Mouse (Mus musculus): ENCODE results near the gene Pip5k1a.
"Not testable (repeated sequence)": the region's sequence is repeated elsewhere in the genome, so short reads cannot be mapped to it uniquely, and the experiment has no call there.

Pip5k1a gene

GRCm38 (mm10) chr3:95112760-95113159 lies 6.0 kb upstream of the Pip5k1a start:
- DNase-seq (ENCODE audit: low spot score in 2 of 2): no peak

DNA sequence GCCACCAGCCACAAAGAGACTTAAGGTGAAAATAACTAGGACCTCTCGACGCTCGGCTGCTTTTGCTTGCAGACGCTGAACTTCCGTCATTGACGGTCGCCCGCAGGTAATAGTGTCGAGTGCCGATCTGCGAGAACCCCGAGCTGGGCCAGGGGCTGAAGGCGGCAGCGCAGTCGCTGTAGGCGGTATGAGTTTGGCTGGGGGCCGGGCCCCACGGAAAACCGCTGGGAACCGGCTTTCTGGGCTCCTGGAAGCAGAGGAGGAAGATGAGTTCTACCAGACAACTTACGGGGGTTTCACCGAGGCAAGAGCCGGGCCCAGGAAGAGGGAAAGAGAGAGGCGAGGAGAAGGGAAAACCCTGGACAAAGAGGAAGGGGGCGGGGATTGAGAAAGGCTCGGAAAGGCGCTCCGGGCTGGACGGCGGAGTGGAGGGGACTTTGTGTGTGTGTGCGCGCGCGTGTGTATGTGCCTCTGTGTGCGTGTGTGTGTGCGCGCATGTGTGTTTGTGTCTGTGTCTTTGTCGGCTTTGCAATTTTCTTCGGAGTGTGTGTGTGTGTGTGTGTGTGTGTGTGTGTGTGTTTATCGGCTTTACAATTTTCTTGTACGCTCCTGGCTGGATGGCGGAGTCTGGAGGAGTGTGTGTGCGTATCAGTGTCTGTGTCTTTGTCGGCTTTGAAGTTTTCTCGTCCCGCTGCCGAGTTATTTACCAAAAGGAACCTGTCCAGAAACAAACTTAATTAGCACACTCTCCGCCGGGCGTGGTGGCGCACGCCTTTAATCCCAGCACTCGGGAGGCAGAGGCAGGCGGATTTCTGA lies 4.4 kb upstream of the Pip5k1a start, which contains the start of gene Vps72:
Vps72 (plus strand) TSS at position 112 of the 816 bp plus-strand sequence.
- peak; percentile 72 to 82 for DNase-seq (ENCODE audit: low spot score in 2 of 2)

DNA sequence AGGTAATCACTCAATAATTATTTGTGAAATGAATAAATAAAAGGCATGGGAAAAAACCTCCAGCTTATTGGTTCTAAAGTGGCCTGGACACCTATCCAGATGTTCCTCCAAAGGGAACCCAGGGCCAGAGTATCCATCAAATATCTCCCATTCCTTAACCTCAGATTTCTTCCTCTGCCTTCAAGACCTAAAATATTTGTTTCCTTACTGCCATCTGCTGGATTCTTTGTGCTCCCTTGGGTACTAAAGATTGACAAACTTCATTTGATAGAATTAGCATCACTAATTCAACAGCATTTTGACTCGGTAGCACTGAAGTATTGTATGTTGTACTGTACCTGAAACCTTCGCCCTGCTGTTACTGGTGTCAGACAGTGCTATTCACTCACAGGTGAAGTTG lies 1.2 kb upstream of the Pip5k1a start:
- no peak for DNase-seq (ENCODE audit: low spot score in 2 of 2)

DNA sequence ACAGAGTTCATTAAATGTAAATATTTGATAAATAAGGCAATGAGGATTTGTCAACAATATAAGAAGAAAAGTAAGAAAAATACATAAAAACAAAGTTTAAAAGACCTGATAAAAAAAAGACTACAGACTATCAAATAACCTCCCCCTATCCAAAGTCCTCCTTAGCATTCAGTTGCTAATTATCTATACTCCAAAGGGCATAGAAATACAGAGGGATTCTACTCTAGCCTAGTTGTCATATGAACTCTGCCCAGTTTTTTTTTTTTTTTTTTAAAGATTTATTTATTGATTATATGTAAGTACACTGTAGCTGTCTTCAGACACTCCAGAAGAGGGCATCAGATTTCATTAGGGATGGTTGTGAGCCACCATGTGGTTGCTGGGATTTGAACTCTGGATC lies 578 bp upstream of the Pip5k1a start:
- DNase-seq (ENCODE audit: low spot score in 2 of 2): not testable (repeated sequence)

DNA sequence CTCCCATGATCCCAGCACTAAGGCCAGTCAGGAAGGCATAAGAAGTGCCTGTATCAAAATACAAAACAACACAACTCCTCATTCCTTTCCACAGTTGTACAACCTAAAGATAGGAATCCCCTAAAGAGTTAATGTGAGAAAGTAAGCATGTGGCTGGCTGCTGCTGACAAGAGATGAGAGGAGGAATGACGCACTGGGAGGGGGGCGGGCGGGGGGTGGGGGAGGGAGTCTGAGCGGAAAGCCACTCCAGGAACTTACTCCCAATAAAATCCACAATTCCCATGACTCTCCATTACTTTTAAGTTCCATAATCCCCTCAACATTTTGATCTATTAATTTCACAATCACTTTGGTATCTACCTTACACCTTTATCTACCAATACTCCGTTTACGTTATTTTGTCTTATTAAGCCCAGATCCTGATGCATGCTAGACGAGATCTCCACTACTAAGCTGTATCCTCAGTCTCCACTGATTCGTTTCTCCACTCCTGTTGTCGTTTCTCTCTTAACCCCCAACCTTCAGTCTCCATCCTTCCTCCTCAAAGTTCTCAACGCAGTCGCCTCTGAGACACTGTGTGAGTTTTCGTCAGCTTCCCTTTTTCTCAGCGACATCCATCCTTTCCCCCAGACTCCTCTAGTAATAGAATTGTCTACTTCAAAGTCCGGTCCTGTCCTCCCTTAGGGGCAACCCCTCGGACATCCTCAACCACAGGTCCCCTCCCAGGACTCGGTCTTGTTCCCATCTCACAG lies 968 bp downstream of the Pip5k1a start:
- no peak for DNase-seq (ENCODE audit: low spot score in 2 of 2)

GRCm38 (mm10) chr3:95105121-95105520 lies 1.6 kb downstream of the Pip5k1a start:
- no peak for DNase-seq (ENCODE audit: low spot score in 2 of 2)

- no peak for DNase-seq (ENCODE audit: low spot score in 2 of 2)
These were observed 5.9 kb downstream of the Pip5k1a start for GRCm38 (mm10) chr3:95100854-95101253.

DNA sequence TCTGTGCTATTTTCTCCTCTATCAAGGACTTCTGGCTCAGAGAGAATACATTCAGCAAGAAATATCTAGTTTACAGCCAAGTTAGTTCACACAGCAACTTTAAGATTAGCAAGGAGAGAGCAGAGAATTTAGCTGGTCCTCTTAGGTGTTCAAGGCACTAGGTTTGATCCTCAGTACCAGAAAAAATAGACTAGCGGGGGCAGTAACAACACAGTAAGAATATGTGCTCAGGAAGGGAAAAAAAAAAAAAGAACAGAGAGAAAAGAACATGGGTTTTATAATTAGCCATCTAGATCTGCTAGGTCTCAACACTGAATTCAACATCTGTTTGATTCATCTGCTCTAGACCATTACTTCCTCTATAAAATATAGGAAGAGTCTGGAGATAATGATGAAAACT lies 18.7 kb downstream of the Pip5k1a start:
- no peak for DNase-seq (ENCODE audit: low spot score in 2 of 2)

GRCm38 (mm10) chr3:95071606-95072005 lies 35.1 kb downstream of the Pip5k1a start:
- no peak for DNase-seq (ENCODE audit: low spot score in 2 of 2)

- DNase-seq (ENCODE audit: low spot score in 2 of 2): no peak
These were observed 40.2 kb downstream of the Pip5k1a start for GRCm38 (mm10) chr3:95066570-95066969.

DNA sequence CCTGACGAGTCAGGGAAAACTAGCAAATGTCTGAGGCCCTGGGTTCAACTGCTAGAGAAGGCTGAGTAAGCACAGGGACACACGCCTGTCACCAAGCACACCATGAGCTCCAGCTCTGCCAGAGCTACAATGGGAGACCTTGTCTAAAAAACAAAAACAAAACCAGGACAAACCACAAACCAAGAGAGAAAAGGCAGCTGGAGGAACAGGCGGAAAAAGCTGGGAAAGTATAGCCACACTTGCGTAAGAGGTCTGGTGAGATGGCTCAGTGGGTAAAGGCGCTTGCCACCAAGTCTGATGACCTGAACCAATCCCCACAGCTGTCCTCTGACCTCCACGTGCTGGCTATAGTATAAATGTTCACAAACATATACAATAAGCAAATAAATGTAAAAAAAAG lies 40.6 kb downstream of the Pip5k1a start:
- DNase-seq (ENCODE audit: low spot score in 2 of 2): no peak

DNA sequence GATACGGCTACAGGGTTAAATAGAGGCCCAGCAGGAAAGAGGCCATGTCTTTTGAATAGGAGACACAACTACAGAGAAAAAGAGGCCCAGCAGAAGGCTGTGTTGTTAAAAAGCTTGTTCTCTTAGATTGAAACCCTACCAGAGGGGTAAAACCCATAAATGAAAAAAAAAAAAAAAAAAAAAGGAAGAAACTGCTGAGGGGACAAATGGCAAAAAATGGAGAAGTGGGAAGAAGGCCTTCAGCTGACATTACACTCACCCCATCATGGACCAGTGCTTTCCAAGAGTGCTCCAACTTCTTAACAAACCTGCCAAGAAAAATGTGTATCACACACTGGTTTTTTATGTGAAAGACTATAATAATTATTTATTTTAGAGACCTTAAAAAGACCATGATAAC lies 41.2 kb downstream of the Pip5k1a start:
- no peak for DNase-seq (ENCODE audit: low spot score in 2 of 2)

DNA sequence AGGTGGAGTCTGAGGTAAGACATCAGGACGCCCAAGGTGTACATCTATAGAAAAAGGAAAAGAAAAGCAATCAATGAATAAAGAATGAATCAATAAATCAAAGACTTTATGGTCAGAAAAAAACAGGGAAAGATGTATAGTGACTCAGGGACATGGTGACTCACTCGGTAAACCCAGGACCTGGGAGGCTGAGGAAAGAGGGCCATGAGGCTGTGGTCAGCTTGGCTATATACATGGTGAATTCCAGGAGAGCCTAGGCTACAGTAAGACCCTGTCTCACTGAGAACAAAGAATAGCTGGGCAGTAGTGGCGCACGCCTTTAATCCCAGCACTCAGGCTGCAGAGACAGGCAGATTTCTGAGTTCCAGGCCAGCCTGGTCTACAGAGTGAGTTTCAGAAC lies 43.0 kb downstream of the Pip5k1a start:
- DNase-seq (ENCODE audit: low spot score in 2 of 2): no peak

DNA sequence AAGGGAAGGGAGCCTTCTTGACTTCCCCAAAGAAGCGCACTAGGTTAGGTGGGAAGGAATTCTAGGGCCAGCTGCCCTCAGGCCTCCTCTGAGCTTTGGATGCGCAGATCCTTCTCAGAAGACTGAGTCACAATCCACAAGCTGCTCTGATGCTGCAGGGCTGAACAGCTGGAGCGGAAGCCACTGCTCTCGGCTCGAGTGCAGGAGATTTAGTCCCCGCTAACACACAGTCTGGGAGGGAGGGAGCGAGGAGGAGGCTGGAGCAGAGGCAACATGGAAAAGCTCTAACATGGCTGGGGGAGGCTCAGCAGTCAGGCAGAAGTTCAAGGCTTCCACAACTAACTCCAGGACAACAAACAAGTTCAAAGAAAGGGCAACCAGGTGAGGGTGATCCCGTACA lies 48.7 kb downstream of the Pip5k1a start:
- DNase-seq (ENCODE audit: low spot score in 2 of 2): no peak

DNA sequence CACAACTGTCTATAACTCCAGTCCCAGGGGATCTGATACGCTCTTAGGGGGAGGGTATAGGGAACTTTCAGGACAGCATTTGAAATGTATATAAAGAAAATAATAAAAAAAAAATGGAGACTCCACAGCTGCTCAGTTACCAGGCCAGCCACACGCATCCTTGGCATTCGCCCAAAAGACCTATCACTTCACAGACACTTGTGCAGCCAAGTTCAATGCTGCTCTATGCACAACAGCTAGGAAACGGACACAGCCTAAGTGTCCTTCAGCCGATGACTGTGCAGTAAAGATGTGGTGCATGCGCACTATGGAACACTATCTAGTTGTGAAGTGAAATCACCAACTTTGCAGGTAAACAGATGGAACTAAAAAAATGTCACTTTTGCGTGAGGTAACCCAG lies 50.5 kb downstream of the Pip5k1a start:
- peak; percentile 16 to 30 for DNase-seq (ENCODE audit: low spot score in 2 of 2)

GRCm38 (mm10) chr3:95054481-95055260 lies 52.1 kb downstream of the Pip5k1a start:
- DNase-seq (ENCODE audit: low spot score in 2 of 2): no peak

- peak in 1 of 2 experiments; percentile 27 for DNase-seq (ENCODE audit: low spot score in 2 of 2)
These were observed 53.0 kb downstream of the Pip5k1a start for GRCm38 (mm10) chr3:95053701-95054100.

DNA sequence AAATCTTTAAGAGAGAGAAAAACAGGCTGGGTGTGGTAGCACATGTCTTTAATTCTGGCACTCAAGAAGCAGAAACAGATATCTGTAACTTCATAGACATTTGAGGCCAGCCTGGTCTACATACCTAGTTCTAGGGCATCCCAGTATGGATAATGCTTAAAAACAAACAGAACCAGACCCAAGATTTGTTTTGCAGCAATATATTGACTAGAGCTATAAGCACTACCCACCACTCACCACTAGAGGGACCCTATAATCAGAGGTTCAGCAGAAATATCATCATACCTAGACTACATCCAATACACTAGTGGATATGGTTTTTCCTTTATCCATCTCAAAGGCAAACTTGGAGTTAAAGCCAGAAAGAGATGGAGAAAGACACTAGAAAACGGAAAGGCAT lies 53.8 kb downstream of the Pip5k1a start:
- peak in 1 of 2 experiments; percentile 32 for DNase-seq (ENCODE audit: low spot score in 2 of 2)

DNA sequence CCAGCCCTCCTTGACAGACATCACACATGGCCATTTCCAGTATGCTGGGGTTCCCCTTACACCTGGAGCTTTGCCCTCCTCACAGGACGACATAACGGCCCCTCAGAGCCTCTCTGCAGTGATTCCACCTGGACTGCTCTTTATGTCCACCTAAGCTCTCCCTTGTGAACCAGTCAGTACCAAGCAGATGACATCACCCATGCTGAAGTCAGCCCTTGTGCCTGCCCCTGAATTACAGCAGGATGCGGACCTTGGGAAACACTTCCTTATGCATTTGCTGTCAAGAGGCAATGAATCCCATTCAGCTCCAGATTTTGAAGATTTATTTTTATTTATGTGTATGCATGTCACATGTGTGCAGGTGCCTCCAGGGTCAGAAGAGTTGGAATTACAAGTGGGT lies 58.8 kb downstream of the Pip5k1a start:
- no peak for DNase-seq (ENCODE audit: low spot score in 2 of 2)

DNA sequence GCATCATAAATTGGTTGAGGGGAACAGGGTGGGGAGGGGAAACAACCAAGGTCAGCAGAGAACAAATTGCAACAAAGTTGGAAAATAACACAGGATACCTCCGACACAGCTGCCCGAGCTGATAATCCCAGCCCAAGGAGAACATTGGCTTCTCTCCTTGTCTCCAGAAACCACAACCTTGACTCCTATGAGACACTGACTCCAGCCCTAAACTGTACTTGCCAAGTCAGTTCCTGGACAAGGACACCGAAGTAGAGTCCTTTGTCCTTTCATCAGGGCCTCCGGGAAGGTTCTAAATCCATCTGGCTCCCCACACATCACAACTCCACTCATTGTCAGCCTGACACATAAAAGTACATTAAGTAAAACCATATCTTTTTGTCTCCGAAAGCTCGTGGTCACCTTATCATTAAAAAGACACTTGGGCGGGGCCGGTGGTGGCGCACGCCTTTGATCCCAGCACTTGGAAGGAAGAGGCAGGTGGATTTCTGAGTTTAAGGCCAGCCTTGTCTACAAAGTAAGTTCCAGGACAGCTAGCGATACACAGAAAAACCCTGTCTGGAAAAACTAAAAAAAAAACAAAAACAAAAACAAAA lies 60.2 kb downstream of the Pip5k1a start:
- no peak for DNase-seq (ENCODE audit: low spot score in 2 of 2)

GRCm38 (mm10) chr3:95043251-95043650 lies 63.5 kb downstream of the Pip5k1a start:
- no peak for DNase-seq (ENCODE audit: low spot score in 2 of 2)

DNA sequence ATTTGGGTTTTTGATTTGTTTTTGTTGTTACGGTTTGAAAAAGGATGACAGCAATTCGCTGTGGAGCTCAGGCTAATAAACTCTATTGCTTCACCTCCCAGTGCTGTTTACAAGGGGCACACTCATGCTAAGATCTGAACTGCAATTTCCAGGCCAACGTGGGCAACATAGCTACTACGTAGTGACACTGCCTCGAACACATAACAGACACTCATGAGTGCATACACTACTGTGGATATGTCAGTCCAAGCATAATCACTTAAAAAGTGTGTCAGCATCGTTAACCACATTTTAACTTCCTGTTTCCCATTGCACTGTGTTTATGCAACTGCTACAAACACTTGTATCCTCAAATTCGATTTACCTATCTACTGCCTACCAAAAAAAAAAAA lies 63.9 kb downstream of the Pip5k1a start:
- DNase-seq (ENCODE audit: low spot score in 2 of 2): no peak

Data from spleen, postnatal 14 days (tissue).